Mouse (Mus musculus) cerebellum, adult (tissue): ENCODE data around the gene Phactr2.
A peak's percentile ranks its signal among the peaks of the same experiment; 100 is the strongest.

Experiments used
- ATAC-seq: cut with Nextera tagmentation; 2 replicates; pipeline ENCODE4 v1.9.2; 2017; ENCODE audit warnings: mild to moderate bottlenecking, moderate library complexity, mixed read lengths; ENCODE audit not compliant: insufficient number of reproducible peaks, low FRiP score, low TSS enrichment

Gene Phactr2

DNA sequence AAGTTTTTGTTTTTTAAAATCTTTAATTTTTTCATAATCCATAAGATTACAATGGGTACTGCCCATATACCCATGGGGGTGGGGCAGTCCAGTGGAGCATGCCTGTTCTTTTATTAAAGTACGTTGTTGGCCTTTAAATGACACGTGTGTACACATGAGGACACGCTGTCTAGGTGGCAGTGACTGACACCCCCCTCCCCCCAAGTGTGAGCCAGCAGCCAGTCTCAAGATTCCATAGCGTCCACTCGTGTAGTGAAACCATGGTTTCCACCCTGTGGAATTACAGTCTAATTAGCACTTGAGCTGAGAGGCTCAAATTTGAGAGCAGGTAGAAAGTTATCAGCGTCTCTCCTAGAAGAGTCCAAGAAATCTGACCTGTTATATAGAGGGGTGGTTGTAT, 22.6 kb downstream of the Phactr2 start:
- no peak for ATAC-seq

DNA sequence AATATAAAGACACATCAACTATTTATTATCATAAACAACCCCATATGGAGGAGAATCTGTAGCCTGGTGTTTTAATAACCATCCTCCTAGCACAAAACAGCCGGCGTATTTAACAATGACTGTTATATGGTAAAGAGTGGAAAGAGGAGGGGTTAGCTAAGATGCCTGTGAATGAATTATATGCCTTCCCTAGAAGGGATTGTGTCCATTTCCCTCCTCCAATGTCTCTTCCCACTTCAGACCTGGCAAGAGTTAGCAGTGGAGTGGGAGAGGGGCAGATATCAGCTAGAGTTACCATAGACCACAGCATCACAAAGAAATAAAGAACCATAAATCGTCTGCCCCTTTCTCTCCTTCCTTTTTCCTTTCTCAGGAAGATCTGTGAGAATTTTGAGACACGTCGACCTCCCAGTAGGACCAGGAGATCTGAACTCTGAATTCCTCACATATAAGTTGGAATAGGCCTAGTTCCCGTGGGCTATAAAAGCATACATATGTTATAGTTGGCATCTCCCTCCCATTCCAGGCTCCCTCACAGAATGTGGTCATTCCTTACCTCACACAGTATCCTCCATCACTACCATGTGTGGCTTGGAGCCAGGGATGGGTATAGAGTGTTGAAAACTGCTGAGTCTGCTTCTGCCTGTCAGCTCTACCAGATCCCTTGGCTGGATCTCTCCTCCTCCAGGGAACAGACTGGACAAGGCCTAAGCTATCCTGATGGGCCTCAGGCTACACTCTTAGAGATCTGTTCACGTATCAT, 25.7 kb downstream of the Phactr2 start:
- ATAC-seq = no peak

DNA sequence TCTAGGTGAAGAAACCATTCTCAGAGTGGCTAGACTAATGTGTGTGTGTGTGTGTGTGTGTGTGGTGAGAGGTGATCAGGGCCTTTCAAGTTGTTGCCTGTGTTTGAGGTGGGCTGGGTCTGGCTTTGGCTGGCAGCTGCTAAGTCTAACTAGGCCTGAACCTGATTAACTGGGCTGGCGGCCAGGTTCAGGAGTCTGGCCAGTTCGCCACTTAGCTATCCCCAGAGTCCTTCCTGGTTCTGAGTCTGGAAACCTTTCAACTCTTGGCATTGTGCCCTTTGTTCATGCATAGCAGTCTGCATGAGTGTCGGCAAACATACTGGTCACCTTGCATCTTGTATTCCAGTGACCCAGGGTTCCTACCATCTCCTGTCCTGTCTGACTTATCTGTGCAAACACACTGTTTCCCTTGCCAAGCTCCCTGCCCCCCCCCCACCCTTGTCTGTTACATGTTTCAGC, 27.4 kb downstream of the Phactr2 start:
- peak; percentile 83 for ATAC-seq

DNA sequence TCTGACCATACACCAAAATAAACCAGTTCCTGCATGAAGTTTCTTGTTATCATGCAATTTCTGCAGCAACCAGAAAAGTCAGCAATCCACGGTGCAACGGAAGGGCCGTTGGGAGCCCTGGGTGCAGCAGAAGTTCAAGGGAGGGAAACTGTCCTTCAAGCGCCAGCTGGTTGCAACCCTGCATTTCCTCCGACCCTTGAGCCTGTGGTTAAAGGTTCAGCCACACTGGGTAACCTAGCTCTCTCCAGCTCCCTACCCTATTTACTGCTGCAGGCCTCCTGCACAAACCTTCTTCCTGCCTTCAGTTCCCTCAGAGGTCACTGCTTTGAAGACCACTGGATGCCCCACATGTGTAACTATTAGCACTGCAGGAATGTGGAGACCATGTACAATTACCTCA, 30.0 kb downstream of the Phactr2 start:
- ATAC-seq = no peak

DNA sequence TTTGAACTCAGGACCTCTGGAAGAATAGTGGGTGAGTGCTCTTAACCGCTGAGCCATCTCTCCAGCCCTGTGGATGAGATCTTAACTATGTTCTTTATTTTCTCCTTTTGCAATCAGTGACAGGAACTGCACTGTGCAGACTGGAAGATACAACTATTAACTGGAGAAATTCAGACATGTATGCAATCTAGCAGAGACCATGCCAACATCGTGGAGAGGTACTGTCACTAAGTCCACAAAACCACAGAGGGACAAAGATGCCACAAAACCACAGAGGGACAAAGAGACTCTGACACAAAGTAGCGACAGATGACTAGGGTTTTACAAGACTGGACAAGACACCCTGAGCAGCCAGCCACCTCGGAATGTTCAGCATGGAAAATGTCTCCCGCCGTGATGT, 30.6 kb downstream of the Phactr2 start:
- no peak for ATAC-seq

DNA sequence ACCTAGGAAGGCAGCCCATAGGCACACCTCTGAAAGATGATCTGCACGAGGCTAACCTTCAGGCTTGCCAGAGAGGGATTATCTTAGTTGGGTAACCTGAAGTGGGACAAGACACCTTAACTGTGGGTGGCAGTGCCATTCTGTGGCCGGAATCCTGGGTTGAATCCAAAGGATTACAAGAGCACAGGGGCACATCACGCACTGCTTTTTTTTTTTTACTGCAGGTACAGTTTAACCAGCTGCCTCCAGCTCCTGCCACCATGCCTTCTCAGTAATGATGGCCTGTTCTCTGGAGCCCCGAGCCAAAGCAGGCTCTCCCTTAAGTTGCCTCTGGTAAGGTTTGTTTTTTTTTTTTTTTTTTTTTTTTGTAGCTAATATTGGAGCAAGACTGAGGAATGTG, 33.9 kb downstream of the Phactr2 start:
- no peak for ATAC-seq

DNA sequence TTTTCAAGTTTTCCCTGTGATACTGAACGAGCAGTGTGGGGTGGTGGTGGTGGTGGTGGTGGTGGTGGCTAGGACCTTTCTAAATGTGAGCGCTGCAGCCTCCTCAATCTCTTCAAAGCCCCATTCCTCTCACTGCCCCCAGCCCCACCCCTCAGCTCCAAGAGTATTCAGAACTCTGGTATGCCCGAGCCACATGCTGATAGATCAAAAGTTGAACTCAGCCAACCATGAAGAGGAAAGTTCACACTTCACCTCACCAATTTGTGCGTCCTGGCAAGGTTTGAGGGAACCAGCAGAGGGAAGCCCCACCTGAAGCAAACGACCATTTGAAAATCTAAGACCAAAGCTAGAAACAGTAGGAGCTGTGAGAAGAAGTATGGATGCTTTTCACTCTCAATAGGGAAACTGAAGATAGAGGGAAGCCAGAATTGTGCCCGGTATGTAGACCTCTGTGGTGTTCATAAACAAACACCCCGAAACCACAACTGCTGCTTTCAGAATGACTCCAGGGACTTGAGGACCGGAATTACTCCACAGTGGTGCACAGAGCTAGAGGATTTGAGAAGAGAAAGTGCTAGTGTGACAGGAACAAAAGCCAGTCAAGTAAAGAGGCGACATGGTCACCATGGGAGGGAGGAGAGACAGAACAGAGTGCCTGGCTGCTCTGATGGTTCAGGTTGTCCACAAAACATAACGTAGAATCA, 35.9 kb downstream of the Phactr2 start:
- ATAC-seq = no peak

DNA sequence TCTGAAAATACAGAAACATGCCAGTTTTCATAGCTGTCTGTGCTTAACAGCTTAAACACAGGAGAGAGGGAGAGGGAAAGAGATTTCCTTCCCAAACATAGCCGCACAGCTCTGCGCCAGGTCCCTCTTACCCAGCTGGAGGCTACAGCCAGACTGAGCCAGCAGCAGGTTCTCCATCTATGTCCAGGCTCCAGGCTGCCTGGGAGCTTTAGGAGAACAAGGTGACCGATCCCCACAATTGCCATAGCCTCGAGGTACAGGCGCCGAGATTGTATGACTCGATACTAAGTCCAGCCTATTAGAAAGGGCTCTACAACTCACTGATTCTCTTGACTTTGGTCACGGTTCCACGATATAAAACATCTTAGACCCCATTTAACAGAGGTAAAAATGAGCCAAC, 37.2 kb downstream of the Phactr2 start:
- ATAC-seq = no peak

DNA sequence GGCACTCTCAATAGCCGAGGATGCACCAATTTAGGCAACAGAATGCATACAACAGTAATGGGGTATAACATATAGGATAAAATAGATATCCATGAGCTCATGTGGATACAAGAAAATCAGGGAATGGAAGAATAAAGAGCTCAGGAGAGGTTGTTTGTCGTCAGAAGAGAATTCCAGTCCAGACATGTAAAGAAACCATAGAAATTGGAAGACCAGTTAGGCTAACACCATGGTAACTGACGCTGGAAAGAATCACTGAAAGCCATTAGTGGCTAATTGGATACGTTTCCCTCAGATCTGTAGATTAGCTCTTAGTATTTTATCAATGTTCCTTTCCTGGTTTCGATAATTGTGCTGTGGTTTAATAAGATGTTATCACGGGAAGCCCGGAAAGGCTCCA, 41.2 kb downstream of the Phactr2 start:
- no peak for ATAC-seq

DNA sequence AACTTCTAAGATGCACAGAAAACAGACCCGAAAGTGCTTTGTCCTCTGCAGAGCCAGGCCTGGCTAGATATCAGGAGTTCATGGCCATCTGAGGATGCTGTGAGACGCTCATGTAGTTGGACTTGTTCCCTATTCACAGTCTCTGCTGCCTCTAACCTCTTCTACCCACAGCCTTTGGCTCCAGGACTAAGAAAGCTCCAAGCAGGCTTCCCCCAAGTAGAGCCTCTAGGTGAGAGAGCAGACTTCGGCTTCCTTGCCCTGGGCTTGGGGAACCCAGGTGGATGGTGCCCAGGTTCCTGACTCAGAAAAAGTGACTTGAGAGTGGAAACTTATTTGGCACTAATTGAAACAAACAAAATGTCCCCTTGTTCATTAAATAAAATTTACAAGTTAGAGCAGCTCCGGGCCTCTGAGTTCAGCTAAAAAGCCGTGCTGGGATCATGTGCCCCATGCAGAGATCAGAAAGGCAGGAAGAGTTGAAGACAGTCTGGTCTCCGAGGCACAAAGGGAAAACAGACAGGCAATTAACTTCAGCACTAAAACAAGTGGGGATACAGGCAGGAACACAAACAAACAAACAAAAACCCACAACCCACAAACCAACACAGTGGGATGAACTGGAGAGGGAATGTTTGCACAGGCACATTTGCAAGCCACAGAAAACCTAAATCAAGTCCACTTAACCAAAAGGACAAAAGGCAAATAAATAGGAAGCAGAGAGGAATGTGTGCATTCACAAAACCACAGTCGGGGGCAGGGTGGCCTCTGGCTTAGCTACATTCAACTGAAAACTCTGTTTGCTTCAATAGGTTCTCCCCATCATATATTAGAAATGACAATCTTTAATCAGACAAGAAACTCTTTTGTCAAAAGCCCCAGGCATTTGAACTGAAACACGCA, 42.3 kb downstream of the Phactr2 start:
- ATAC-seq = no peak

DNA sequence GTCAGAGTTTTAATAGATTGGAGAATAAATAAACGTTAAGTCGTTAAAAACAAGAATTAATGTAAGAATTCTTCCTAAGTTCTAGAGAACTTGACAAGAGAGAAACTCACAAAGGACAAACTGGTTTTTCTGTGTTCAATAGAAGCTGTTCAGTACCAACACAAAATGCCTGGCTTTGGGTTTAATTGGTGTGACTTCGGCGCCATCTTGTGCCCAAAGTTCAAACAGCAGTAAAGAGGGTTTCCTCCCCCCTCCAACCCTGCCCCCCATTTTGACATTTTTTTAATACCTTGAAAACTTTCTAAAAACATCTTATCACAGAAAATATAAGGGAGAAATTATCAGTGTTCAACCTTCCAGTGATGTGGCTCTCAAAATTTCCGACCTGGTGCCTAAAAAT, 44.4 kb downstream of the Phactr2 start:
- ATAC-seq = no peak

DNA sequence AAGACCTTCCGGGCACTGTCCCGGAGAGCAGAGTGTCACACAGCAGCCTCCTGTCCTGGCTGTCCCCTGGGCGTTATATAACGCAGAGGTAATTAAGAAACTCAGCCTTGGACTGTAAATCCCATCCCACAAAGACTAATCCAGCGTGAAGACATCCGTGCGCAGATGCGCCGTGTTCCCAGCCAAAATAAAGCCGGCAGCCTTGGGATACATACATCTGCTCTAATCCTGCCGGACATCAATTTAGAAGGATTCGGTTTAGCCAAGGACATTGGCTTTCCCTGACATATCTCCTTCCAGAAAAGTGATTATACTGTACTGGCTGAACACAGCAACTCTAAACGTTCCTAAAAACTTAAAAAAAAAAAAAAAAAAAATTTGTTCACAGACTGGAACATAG, 45.0 kb downstream of the Phactr2 start:
- no peak for ATAC-seq

DNA sequence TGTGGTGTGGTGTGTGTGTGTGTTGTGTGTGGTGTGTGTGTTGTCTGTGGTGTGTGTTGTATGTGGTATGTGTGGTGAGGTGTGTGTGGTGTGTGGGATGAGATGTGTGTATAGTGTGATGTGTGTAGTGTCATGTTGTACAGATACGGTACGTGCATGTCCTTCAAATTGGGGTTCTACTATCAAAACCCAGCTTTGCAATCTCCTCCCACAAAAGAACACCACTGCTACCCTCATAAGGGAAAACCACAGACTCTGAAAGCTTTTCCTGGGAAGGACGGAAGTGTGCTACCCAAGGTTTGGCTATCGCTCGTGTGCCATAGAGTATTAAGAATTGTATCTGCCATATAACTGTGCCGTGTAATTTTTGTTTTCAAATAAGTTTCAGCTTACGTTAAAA, 45.7 kb downstream of the Phactr2 start:
- no peak for ATAC-seq

DNA sequence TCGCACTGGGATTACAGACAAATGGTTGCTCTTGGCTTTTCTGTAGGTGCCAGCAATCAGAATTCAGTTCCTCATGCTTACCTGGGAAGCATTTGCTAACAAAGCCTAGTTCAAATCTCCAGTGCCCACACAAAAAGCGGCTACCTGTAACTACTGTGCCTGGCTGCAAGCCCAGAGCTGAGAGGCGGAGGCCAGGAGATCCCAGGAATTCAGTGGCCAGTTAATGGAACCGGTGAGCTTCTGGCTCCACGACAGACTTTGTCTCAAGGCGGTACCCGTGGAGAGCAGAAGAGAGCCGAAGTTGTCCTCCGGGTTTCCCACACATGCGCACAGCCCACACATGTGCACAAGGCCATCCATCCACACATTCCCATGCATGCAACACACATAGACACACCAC, 46.6 kb downstream of the Phactr2 start:
- no peak for ATAC-seq

DNA sequence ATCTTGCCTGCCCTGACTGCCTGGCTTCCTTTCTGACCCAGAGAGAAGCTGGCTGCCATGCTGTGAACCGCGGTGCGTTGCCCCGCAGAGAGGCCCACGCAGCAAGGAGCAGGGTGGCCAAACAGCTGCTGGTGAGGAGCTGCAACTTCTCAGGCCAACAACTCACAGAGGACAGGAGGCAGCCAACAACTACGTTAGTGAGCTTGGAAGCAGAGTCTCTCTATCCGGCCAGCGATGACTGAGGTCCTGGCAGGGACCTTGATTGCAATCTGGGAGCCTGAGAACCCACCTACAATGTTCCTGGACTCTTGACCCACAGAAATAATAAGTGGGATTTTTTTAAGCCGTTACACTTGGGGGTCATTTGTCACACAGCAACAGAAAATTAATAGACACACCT, 49.0 kb downstream of the Phactr2 start:
- no peak for ATAC-seq

DNA sequence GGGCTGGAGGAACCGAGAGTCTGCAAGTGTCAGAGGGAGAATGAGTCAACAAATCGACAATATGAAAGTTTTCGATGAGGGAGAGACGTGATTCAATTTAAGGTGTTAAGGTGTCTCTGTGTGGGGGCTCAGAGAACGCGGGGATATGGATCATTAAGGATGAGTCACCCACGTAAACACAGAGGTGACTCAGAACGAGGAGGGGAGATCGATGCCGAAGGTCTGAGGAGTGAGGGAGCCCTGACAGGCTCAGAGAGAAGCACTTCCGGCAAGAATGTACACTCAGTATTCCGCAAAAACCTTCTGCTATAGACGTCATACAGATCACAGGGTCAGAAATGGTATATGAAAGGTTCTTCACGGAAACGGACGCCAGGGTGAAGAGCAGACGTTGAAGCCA, 49.7 kb downstream of the Phactr2 start:
- ATAC-seq = no peak

DNA sequence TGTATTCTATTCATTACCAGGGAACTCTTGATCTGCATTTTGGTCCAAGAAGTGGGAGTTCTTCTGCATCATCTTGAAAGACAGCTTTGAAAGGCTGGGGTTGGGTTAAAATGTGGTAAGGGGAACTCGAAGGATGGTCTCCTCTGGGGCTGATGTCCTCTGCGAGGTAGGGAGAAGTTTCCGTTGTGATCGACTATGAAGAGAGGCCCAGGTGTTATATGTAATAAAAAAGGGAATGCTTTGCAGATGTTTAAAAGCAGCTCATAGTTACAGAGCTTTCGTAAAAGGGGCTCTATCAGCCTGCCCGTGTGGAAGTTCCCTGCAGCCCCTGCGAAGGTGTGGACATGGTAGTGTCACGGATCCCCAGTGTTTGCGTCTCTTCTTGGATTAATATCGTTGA, 50.2 kb downstream of the Phactr2 start:
- no peak for ATAC-seq

DNA sequence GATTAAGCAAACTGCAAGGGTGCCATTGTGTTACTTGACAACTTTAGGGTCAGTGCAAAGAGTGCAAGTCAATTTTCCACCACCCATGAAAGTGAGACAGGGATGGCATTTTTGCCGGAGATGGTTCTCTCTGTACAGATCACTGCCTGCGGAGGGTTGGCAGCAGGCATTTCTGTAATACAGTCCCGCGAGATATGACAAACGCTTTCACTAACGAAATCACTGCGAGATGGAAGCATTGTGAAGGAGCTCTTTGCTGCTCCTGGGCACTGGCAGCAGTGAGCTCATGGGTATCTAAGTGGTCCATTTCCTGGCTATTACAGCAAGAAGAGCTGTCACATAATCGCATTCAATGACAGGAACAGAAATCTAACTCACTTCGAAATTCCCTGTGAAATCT, 52.1 kb downstream of the Phactr2 start:
- no peak for ATAC-seq

DNA sequence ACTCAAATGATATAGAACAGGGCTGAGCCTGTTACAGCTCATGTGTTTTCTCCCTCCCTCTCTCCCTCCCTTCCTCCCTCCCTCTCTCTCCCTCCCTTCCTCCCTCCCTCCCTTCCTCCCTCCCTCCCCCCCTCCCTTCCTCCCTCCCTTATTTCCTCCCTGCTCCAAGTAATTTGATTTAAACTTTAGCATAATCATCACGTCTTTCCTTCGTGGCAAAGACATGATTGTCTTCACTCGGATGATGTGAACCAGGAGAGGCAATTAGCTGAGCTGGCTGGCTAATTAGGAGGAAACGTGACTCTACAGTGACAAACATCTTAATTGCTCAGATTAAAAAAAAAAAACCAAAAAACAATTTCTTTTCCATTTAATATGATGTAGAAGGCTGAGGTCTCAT, 55.0 kb downstream of the Phactr2 start:
- ATAC-seq = no peak

DNA sequence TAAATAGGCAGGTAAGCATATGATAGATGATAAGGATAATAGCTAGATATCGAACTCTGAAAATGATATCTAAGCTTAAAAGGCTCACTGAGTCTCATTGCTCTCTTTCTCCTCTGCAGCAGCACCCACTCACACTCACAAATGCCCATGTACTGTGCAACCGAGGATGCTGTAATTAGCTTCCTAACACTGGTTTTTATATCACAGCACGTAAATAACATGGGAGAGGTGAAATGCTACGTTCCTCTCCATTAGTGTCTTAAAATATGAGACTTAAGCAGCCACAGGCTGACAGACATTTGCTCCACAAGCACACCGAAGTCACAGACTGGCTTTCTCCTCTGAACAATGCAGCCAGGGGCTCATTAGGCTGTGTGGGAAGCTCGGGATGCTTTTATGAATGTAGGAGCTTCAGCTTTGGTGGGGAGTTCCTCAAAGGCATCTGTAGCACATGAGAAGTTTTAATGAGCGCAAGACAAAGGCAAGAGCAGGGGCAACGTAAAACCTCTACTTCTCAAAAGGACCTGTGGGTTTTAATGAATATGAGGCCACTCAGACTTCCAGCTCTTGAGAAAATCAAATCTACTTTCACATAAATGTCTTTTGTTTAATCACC, 58.6 kb downstream of the Phactr2 start:
- no peak for ATAC-seq
